Comparison of ENCODE assay signal across 8 mouse cellular contexts in the genomic region with DNA sequence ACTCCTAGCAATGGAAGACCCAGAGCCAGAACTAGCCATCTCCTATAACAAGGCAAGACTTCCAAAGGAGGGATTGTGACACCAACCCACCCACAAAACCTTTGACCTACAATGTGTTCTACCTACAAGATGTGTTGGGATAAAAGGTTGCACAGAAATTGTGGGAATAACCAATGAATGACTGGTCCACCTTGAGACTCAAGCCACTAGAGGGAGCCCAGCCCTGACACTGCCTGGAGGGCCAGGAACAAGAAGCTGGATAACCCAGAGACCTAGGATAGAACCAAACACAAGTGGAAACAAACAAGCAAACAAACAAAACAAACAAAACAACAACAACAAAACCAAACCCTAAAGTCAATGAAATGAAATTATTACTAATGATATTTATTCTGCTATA.
DNase-seq lines count a peak whose midpoint lies in the region; ATAC-seq and TF ChIP-seq lines count a peak whose summit lies in the region.

No protein-coding gene starts in this region.

- H3K4me3 ChIP-seq in heart, embryonic 10.5 days: no peak overlapping the region
- H3K4me3 ChIP-seq in testis, adult 2 months (ENCODE audit: control insufficient read depth, low read depth, low read length): no peak overlapping the region
- H3K4me3 ChIP-seq in embryonic facial prominence, embryonic 14.5 days (ENCODE audit: low read depth, low read length): no peak overlapping the region
- H3K4me3 ChIP-seq in forebrain, embryonic 10.5 days: no peak overlapping the region

- H3K9me3 ChIP-seq in heart, embryonic 10.5 days: no peaks in the 10 kb centered on the region
- H3K9me3 ChIP-seq in embryonic facial prominence, embryonic 14.5 days (ENCODE audit: control insufficient read depth, low read length): no peaks in the 10 kb centered on the region
- no peaks in the 10 kb centered on the region for H3K9me3 ChIP-seq in forebrain, embryonic 10.5 days

- no peak for ATAC-seq in embryonic facial prominence, embryonic 14.5 days (ENCODE audit: low read depth)

- no peaks in the 10 kb centered on the region for H3K36me3 ChIP-seq in heart, embryonic 10.5 days
- H3K36me3 ChIP-seq in testis, adult 2 months (ENCODE audit: control insufficient read depth, insufficient read depth, low read length): no peaks in the 10 kb centered on the region
- H3K36me3 ChIP-seq in embryonic facial prominence, embryonic 14.5 days (ENCODE audit: control insufficient read depth, insufficient read depth, low read length): no peaks in the 10 kb centered on the region
- no peaks in the 10 kb centered on the region for H3K36me3 ChIP-seq in forebrain, embryonic 10.5 days (replicated peaks)

- no peaks in the 10 kb centered on the region for H3K27me3 ChIP-seq in heart, embryonic 10.5 days (ENCODE audit: insufficient read depth, poor library complexity, severe bottlenecking)
- no peaks in the 10 kb centered on the region for H3K27me3 ChIP-seq in testis, adult 2 months (ENCODE audit: control insufficient read depth, insufficient read depth, low read length)
- H3K27me3 ChIP-seq in embryonic facial prominence, embryonic 14.5 days (replicated peaks; ENCODE audit: control insufficient read depth, insufficient read depth, low read length): no peaks in the 10 kb centered on the region
- no peaks in the 10 kb centered on the region for H3K27me3 ChIP-seq in forebrain, embryonic 10.5 days (ENCODE audit: poor library complexity, severe bottlenecking)

- DNase-seq in heart, postnatal 10 days: peak; percentile 36 to 60
- no peak for DNase-seq in heart, embryonic 10.5 days (ENCODE audit: low spot score)
- no peak for DNase-seq in testis, postnatal 14 days (ENCODE audit: low spot score)
- peak; percentile 16 for DNase-seq in embryonic facial prominence, embryonic 14.5 days (ENCODE audit: low spot score)
- DNase-seq in thymus, postnatal 25 days: no peak
- no peak for DNase-seq in right cerebral cortex, postnatal 25 days
- DNase-seq in forebrain, embryonic 10.5 days (ENCODE audit: extremely low spot score, low spot score): no peak

- intact Hi-C loops in heart, postnatal 10 days (cut with DNase I): loop anchor here (2.0 to 5.0 kb wide), 3 partner anchors 186 to 346 kb away; no protein-coding TSS in a partner anchor

- TF ChIP-seq CTCF in testis, adult 2 months (IDR thresholded peaks at IDR 0.05; ENCODE audit: control insufficient read depth, insufficient read depth, insufficient replicate concordance, low read depth, low read length): peak; percentile 23; the same call in 1 of the 2 replicates

- H3K9ac ChIP-seq in embryonic facial prominence, embryonic 14.5 days (ENCODE audit: low read depth, low read length): no peak overlapping the region

- no peaks in the 10 kb centered on the region for H3K4me1 ChIP-seq in heart, embryonic 10.5 days
- H3K4me1 ChIP-seq in testis, adult 2 months (ENCODE audit: control insufficient read depth, insufficient read depth, low read length): no peaks in the 10 kb centered on the region
- no peaks in the 10 kb centered on the region for H3K4me1 ChIP-seq in embryonic facial prominence, embryonic 14.5 days (ENCODE audit: control insufficient read depth, insufficient read depth, low read length)
- no peaks in the 10 kb centered on the region for H3K4me1 ChIP-seq in forebrain, embryonic 10.5 days

- H3K4me2 ChIP-seq in embryonic facial prominence, embryonic 14.5 days (ENCODE audit: low read depth, low read length): no peak overlapping the region

- TF ChIP-seq POLR2A in testis, adult 2 months (IDR thresholded peaks at IDR 0.05; ENCODE audit: control insufficient read depth, low read depth, low read length): no peak

- no peak overlapping the region for H3K27ac ChIP-seq in heart, embryonic 10.5 days
- no peak overlapping the region for H3K27ac ChIP-seq in testis, adult 2 months (ENCODE audit: control insufficient read depth, insufficient read depth, low read depth, low read length)
- H3K27ac ChIP-seq in embryonic facial prominence, embryonic 14.5 days (replicated peaks; ENCODE audit: low read depth, low read length): no peak overlapping the region
- no peak overlapping the region for H3K27ac ChIP-seq in forebrain, embryonic 10.5 days

Comparison
In these comparisons a context has a peak if more than half of its experiments do, and no peak if none do; other contexts are left out.
1. DNase-seq: peak in heart, postnatal 10 days (2 of 2) and embryonic facial prominence, embryonic 14.5 days (single experiment); none in heart, embryonic 10.5 days (single experiment), testis, postnatal 14 days (single experiment), thymus, postnatal 25 days (single experiment), right cerebral cortex, postnatal 25 days (single experiment) and forebrain, embryonic 10.5 days (single experiment).